Mouse (Mus musculus): ENCODE measurements around the gene Acot11. TPM values are rescaled to one million over a fixed set of nuclear protein-coding genes. Genes with fewer than 3 reads are reported as not detected.

Acot11 gene
- total and polyA plus RNA-seq, 2 experiments, result 4.8 to 6.3 TPM

GRCm38 (mm10) chr4:106818332-106818731 lies 13.5 kb upstream of the Acot11 start:
- no peak for DNase-seq (ENCODE audit: extremely low read depth, low read depth, low spot score)
- Histone ChIP-seq H3K36me3 (ENCODE audit: control insufficient read depth, insufficient read depth, low read length) (no peaks in the 10 kb centered on the region), H3K27me3 (ENCODE audit: control insufficient read depth, insufficient read depth, low read length) (no peaks in the 10 kb centered on the region), H3K9ac (ENCODE audit: low read depth, low read length) (no peak overlapping the region), H3K79me2 (ENCODE audit: control insufficient read depth, insufficient read depth, low read length) (no peaks in the 10 kb centered on the region), H3K27ac (replicated peaks; ENCODE audit: insufficient read depth, low read depth, low read length) (no peak overlapping the region), H3K4me1 (ENCODE audit: control insufficient read depth, insufficient read depth, low read length) (no peaks in the 10 kb centered on the region), H3K4me3 (ENCODE audit: insufficient read depth, low read depth, low read length) (no peak overlapping the region)
- WGBS, result 70% methylated on average over 6 of the region's 6 CpGs
- TF ChIP-seq POLR2A (IDR thresholded peaks at IDR 0.05; ENCODE audit: extremely low read depth, insufficient read depth, low read length), result no peak

GRCm38 (mm10) chr4:106817017-106817416 lies 12.2 kb upstream of the Acot11 start:
- Histone ChIP-seq H3K79me2 (ENCODE audit: control insufficient read depth, insufficient read depth, low read length) (no peaks in the 10 kb centered on the region), H3K9ac (ENCODE audit: low read depth, low read length) (no peak overlapping the region), H3K36me3 (ENCODE audit: control insufficient read depth, insufficient read depth, low read length) (no peaks in the 10 kb centered on the region), H3K4me3 (ENCODE audit: insufficient read depth, low read depth, low read length) (no peak overlapping the region), H3K27ac (replicated peaks; ENCODE audit: insufficient read depth, low read depth, low read length) (no peak overlapping the region), H3K27me3 (ENCODE audit: control insufficient read depth, insufficient read depth, low read length) (no peaks in the 10 kb centered on the region), H3K4me1 (ENCODE audit: control insufficient read depth, insufficient read depth, low read length) (no peaks in the 10 kb centered on the region)
- TF ChIP-seq POLR2A (IDR thresholded peaks at IDR 0.05; ENCODE audit: extremely low read depth, insufficient read depth, low read length), result no peak
- no peak for TF ChIP-seq CTCF (IDR thresholded peaks at IDR 0.05; ENCODE audit: low read depth, low read length)
- DNase-seq (ENCODE audit: extremely low read depth, low read depth, low spot score), result no peak
- WGBS, result 96% methylated on average over 4 of the region's 4 CpGs

DNA sequence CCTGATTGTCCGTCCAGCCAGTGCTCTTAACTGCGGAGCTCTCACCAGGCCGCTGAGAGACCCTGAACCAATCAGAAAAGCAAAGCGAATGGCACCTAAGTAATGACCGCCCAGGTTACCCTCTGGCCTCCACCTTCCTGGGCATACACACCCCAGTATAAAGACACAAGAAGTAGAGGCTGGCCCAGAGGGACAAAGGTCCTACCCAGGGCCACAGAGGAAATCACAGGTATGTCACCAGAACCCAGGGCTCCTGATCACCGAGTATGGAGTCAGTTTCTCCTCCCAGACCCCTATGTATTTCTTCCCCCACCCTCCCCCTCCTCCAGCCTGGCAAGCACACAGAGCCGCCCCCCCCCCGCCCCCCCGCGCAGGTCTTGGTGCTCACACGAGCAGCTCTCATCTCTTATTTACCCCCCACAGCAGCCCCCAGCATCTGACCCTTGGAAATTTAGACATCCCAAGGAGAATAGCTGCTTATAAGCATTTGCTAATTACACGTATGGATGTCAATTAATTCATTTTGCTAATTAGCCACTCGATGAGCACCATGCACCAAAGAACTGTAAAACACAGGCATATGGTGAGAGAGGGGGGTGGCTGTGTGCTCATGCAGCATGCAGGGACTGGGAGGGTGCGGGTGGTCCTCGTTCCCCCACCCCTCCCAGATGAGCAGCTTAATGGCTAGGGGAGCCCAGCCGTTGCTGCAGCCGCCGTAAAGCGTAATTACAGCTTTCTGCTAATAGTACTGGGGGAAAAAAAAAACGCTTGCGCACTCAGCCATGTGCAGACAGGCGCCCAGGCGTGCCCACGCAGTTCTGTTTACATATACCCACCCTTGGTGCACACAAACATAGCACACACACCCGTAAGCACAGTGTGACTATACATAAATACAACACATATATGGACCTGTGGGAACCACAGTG lies 10.9 kb upstream of the Acot11 start:
- H3K27me3 ChIP-seq (ENCODE audit: control insufficient read depth, insufficient read depth, low read length), result no peaks in the 10 kb centered on the region
- no peaks in the 10 kb centered on the region for H3K4me1 ChIP-seq (ENCODE audit: control insufficient read depth, insufficient read depth, low read length)
- 88% methylated on average over 24 of the region's 25 CpGs for WGBS
- no peak overlapping the region for H3K9ac ChIP-seq (ENCODE audit: low read depth, low read length)
- DNase-seq (ENCODE audit: extremely low read depth, low read depth, low spot score), result no peak
- H3K27ac ChIP-seq (replicated peaks; ENCODE audit: insufficient read depth, low read depth, low read length), result no peak overlapping the region
- H3K4me3 ChIP-seq (ENCODE audit: insufficient read depth, low read depth, low read length), result no peak overlapping the region
- H3K36me3 ChIP-seq (ENCODE audit: control insufficient read depth, insufficient read depth, low read length), result no peaks in the 10 kb centered on the region
- H3K79me2 ChIP-seq (ENCODE audit: control insufficient read depth, insufficient read depth, low read length), result no peaks in the 10 kb centered on the region
- no peak for TF ChIP-seq POLR2A (IDR thresholded peaks at IDR 0.05; ENCODE audit: extremely low read depth, insufficient read depth, low read length)
- TF ChIP-seq CTCF (IDR thresholded peaks at IDR 0.05; ENCODE audit: low read depth, low read length), result no peak

GRCm38 (mm10) chr4:106811162-106811561 lies 6.4 kb upstream of the Acot11 start:
- Histone ChIP-seq H3K79me2 (ENCODE audit: control insufficient read depth, insufficient read depth, low read length) (no peaks in the 10 kb centered on the region), H3K27me3 (ENCODE audit: control insufficient read depth, insufficient read depth, low read length) (no peaks in the 10 kb centered on the region), H3K36me3 (ENCODE audit: control insufficient read depth, insufficient read depth, low read length) (no peaks in the 10 kb centered on the region), H3K4me3 (ENCODE audit: insufficient read depth, low read depth, low read length) (no peak overlapping the region), H3K9ac (ENCODE audit: low read depth, low read length) (no peak overlapping the region), H3K27ac (replicated peaks; ENCODE audit: insufficient read depth, low read depth, low read length) (no peak overlapping the region), H3K4me1 (ENCODE audit: control insufficient read depth, insufficient read depth, low read length) (no peaks in the 10 kb centered on the region)
- no peak for DNase-seq (ENCODE audit: extremely low read depth, low read depth, low spot score)
- TF ChIP-seq POLR2A (IDR thresholded peaks at IDR 0.05; ENCODE audit: extremely low read depth, insufficient read depth, low read length) (no peak), CTCF (IDR thresholded peaks at IDR 0.05; ENCODE audit: low read depth, low read length) (no peak)
- 95% methylated on average over 8 of the region's 8 CpGs for WGBS

DNA sequence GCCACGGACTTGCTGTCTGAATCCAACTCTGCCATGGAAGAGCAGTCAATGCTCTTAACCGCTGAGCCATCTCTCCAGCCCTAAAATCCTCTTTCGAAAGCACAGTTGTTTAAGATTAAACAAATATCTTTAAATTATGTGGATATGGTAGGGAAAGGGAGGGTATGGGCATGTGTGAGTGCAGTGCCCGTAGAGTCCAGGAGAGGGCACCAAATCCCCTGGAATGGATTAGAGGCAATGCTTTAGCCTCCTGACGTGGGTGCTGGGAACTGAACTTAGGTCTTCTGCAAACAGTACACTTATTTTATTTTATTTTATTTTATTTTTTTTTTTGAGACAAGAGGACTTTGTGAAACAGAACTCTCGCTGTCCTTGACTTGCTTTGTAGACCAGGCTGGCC lies 5.2 kb upstream of the Acot11 start:
- no peak for DNase-seq (ENCODE audit: extremely low read depth, low read depth, low spot score)
- Histone ChIP-seq H3K79me2 (ENCODE audit: control insufficient read depth, insufficient read depth, low read length) (no peaks in the 10 kb centered on the region), H3K27me3 (ENCODE audit: control insufficient read depth, insufficient read depth, low read length) (no peaks in the 10 kb centered on the region), H3K36me3 (ENCODE audit: control insufficient read depth, insufficient read depth, low read length) (no peaks in the 10 kb centered on the region), H3K9ac (ENCODE audit: low read depth, low read length) (no peak overlapping the region), H3K27ac (replicated peaks; ENCODE audit: insufficient read depth, low read depth, low read length) (no peak overlapping the region), H3K4me3 (ENCODE audit: insufficient read depth, low read depth, low read length) (no peak overlapping the region), H3K4me1 (ENCODE audit: control insufficient read depth, insufficient read depth, low read length) (no peaks in the 10 kb centered on the region)
- TF ChIP-seq POLR2A (IDR thresholded peaks at IDR 0.05; ENCODE audit: extremely low read depth, insufficient read depth, low read length) (no peak), CTCF (IDR thresholded peaks at IDR 0.05; ENCODE audit: low read depth, low read length) (peak; percentile 55)
- WGBS, result 91% methylated on average over 6 of the region's 6 CpGs

GRCm38 (mm10) chr4:106807287-106807686 lies 2.5 kb upstream of the Acot11 start:
- Histone ChIP-seq H3K9ac (ENCODE audit: low read depth, low read length) (no peak overlapping the region), H3K27ac (replicated peaks; ENCODE audit: insufficient read depth, low read depth, low read length) (no peak overlapping the region), H3K79me2 (ENCODE audit: control insufficient read depth, insufficient read depth, low read length) (no peaks in the 10 kb centered on the region), H3K4me1 (ENCODE audit: control insufficient read depth, insufficient read depth, low read length) (peaks cover 5% of the 10 kb centered on the region; the same call in 1 of the 2 replicates), H3K4me3 (ENCODE audit: insufficient read depth, low read depth, low read length) (no peak overlapping the region), H3K36me3 (ENCODE audit: control insufficient read depth, insufficient read depth, low read length) (no peaks in the 10 kb centered on the region), H3K27me3 (ENCODE audit: control insufficient read depth, insufficient read depth, low read length) (no peaks in the 10 kb centered on the region)
- WGBS, result 80% methylated on average over 3 of the region's 3 CpGs
- no peak for TF ChIP-seq POLR2A (IDR thresholded peaks at IDR 0.05; ENCODE audit: extremely low read depth, insufficient read depth, low read length)
- no peak for TF ChIP-seq CTCF (IDR thresholded peaks at IDR 0.05; ENCODE audit: low read depth, low read length)
- no peak for DNase-seq (ENCODE audit: extremely low read depth, low read depth, low spot score)

Data from liver, adult 2 months (tissue).